Mouse (Mus musculus) myocyte (in vitro differentiated cells): ENCODE measurements around the gene Nup93.

Source experiments
- CEBPB ChIP-seq: IDR thresholded peaks from 2 replicates; pipeline ENCODE4 v1.6.1; 2011; ENCODE audit warnings: mild to moderate bottlenecking, moderate library complexity; ENCODE audit not compliant: poor library complexity, insufficient read depth, severe bottlenecking
- E2F4 ChIP-seq: IDR thresholded peaks from one replicate; pipeline ENCODE4 v1.6.1; 2011; ENCODE audit warnings: mild to moderate bottlenecking, control low read depth, moderate library complexity; ENCODE audit not compliant: insufficient read depth
- MAX ChIP-seq: IDR thresholded peaks from one replicate; pipeline ENCODE4 v1.6.1; 2011; ENCODE audit warnings: low read depth, mild to moderate bottlenecking, control low read depth
- MYOD1 ChIP-seq, 3 experiments: IDR thresholded peaks; one replicate each; pipeline ENCODE4 v1.6.1; 2011; ENCODE audit warnings: control low read depth in 2 of 3, low read depth in 2 of 3, mild to moderate bottlenecking in 2 of 3, moderate library complexity in 1 of 3; ENCODE audit not compliant: insufficient read length in 2 of 3, control insufficient read depth in 1 of 3
- MYOG ChIP-seq, 3 experiments: IDR thresholded peaks; one replicate each; pipeline ENCODE4 v1.6.1; 2011; ENCODE audit warnings: control low read depth in 2 of 3, low read depth in 2 of 3, mild to moderate bottlenecking in 2 of 3; ENCODE audit not compliant: insufficient read length in 2 of 3, control insufficient read depth in 1 of 3, insufficient read depth in 1 of 3
- POLR2A ChIP-seq: IDR thresholded peaks from one replicate; pipeline ENCODE4 v1.6.1; 2011; ENCODE audit warnings: low read depth, mild to moderate bottlenecking, control low read depth, moderate library complexity; ENCODE audit not compliant: insufficient read length
- POLR2AphosphoS2 ChIP-seq: IDR thresholded peaks from one replicate; pipeline ENCODE4 v1.6.1; 2011; ENCODE audit warnings: low read depth, control low read depth; ENCODE audit not compliant: insufficient read length
- REST ChIP-seq: IDR thresholded peaks from one replicate; pipeline ENCODE4 v1.6.1; 2011; ENCODE audit warnings: mild to moderate bottlenecking, control low read depth, moderate library complexity; ENCODE audit not compliant: insufficient read depth, insufficient read length
- SRF ChIP-seq: IDR thresholded peaks from one replicate; pipeline ENCODE4 v1.6.1; 2011; ENCODE audit warnings: low read depth; ENCODE audit not compliant: control insufficient read depth, insufficient read length
- TCF12 ChIP-seq: IDR thresholded peaks from one replicate; pipeline ENCODE4 v1.6.1; 2011; ENCODE audit warnings: mild to moderate bottlenecking, control low read depth; ENCODE audit not compliant: poor library complexity, insufficient read depth, severe bottlenecking
- TCF3 ChIP-seq: IDR thresholded peaks from one replicate; pipeline ENCODE4 v1.6.1; 2011; ENCODE audit warnings: low read depth, control low read depth; ENCODE audit not compliant: insufficient read length
- USF1 ChIP-seq: IDR thresholded peaks from one replicate; pipeline ENCODE4 v1.6.1; 2011; ENCODE audit warnings: low read depth, mild to moderate bottlenecking, control low read depth, moderate library complexity

GRCm38 (mm10) chr8:94270309-94270708, 55.9 kb downstream of the Nup93 start:
- TF ChIP-seq TCF3 (no peak), E2F4 (no peak), TCF12 (no peak), MYOD1 (IDR thresholded peaks at IDR 0.05; ENCODE audit: control insufficient read depth in 1 of 3, insufficient read length in 2 of 3, low read depth in 2 of 3) (no peak), MAX (no peak), POLR2A (no peak), REST (no peak), USF1 (no peak), MYOG (IDR thresholded peaks at IDR 0.05; ENCODE audit: control insufficient read depth in 1 of 3, insufficient read depth in 1 of 3, insufficient read length in 2 of 3, low read depth in 2 of 3) (no peak), CEBPB (no peak), SRF (no peak), POLR2AphosphoS2 (no peak)
